Mouse (Mus musculus) MEL (cell line): Measurements from ENCODE around the gene Ctdspl.

Experiments
- CTCF ChIP-seq, 3 experiments: IDR thresholded peaks in 2 of 3; conservative IDR thresholded peaks in 1 of 3; 2 replicates each; pipeline ENCODE4 v1.5.1; 2011 to 2012; ENCODE audit warnings: low read length in 3 of 3, low read depth in 2 of 3, mild to moderate bottlenecking in 2 of 3, improper control_type of control experiment in 1 of 3, inconsistent platforms in 1 of 3, mixed read lengths in 1 of 3, moderate library complexity in 1 of 3; ENCODE audit not compliant: control insufficient read depth in 1 of 3, insufficient read depth in 1 of 3, poor library complexity in 1 of 3, severe bottlenecking in 1 of 3
- E2F4 ChIP-seq: IDR thresholded peaks from 2 replicates; pipeline ENCODE4 v1.6.1; 2011; ENCODE audit warnings: low read depth, low read length, improper control_type of control experiment, borderline replicate concordance
- ETS1 ChIP-seq: IDR thresholded peaks from 2 replicates; pipeline ENCODE4 v1.6.1; 2012; ENCODE audit warnings: low read depth, mild to moderate bottlenecking, inconsistent platforms, low read length, improper control_type of control experiment, moderate library complexity
- GATA1 ChIP-seq: IDR thresholded peaks from 2 replicates; pipeline ENCODE4 v1.6.1; 2011; ENCODE audit warnings: low read depth, low read length, improper control_type of control experiment
- HCFC1 ChIP-seq: IDR thresholded peaks from 2 replicates; pipeline ENCODE4 v1.6.1; 2012; ENCODE audit warnings: low read depth, mild to moderate bottlenecking, inconsistent platforms, low read length, improper control_type of control experiment, moderate library complexity
- MEF2A ChIP-seq: IDR thresholded peaks from 2 replicates; pipeline ENCODE4 v1.6.1; 2014; ENCODE audit warnings: low read depth, mild to moderate bottlenecking, inconsistent platforms, low read length, improper control_type of control experiment; ENCODE audit not compliant: poor library complexity, insufficient replicate concordance, severe bottlenecking; ENCODE audit errors: extremely low read depth
- MYC ChIP-seq: IDR thresholded peaks from 2 replicates; pipeline ENCODE4 v1.6.1; 2011; ENCODE audit warnings: low read depth, mild to moderate bottlenecking, low read length, improper control_type of control experiment, moderate library complexity
- NRF1 ChIP-seq: IDR thresholded peaks from 2 replicates; pipeline ENCODE4 v1.6.1; 2014; ENCODE audit warnings: low read depth, mild to moderate bottlenecking, inconsistent platforms, low read length, improper control_type of control experiment, moderate library complexity; ENCODE audit not compliant: poor library complexity, insufficient read depth, severe bottlenecking
- POLR2A ChIP-seq, 2 experiments: IDR thresholded peaks; 2 replicates each; pipeline ENCODE4 v1.6.1; 2011 to 2012; ENCODE audit warnings: low read length in 2 of 2, mild to moderate bottlenecking in 2 of 2, control low read depth in 1 of 2, improper control_type of control experiment in 1 of 2, low read depth in 1 of 2, moderate library complexity in 1 of 2; ENCODE audit not compliant: control insufficient read depth in 1 of 2, insufficient read depth in 1 of 2, poor library complexity in 1 of 2
- TCF12 ChIP-seq: IDR thresholded peaks from 2 replicates; pipeline ENCODE4 v1.6.1; 2014; ENCODE audit warnings: low read depth, mild to moderate bottlenecking, inconsistent platforms, low read length, improper control_type of control experiment, moderate library complexity
- USF2 ChIP-seq, 2 experiments: IDR thresholded peaks; 2 replicates each; pipeline ENCODE4 v1.6.1; 2011 to 2012; ENCODE audit warnings: improper control_type of control experiment in 2 of 2, low read length in 2 of 2, borderline replicate concordance in 1 of 2, inconsistent platforms in 1 of 2, low read depth in 1 of 2, mild to moderate bottlenecking in 1 of 2; ENCODE audit not compliant: insufficient read depth in 1 of 2

DNA sequence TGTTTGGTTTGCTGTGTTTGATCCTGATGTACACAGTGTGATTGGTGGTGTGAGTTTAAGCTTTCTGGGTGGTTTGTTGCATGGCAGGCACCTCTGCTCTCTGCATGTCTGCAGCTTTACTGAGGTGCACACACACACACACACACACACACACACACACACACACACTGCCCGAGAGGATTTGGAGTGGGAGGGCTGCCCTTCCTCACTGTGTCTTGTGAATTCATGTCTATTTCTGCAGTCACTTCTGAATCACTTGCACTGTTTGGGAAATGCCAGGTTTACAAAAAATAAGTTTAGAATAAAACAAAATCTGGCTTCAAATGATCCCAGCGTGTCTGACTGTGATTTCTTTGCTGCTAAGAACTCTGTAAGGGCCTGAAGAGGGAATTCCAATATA, 25.6 kb upstream of the Ctdspl start:
- TF ChIP-seq GATA1, result no peak
- no peak for TF ChIP-seq MEF2A
- no peak for TF ChIP-seq CTCF (IDR thresholded peaks at IDR 0.05 in 2 of 3, conservative IDR thresholded peaks at IDR 0.05 in 1 of 3; ENCODE audit: control insufficient read depth in 1 of 3, insufficient read depth in 1 of 3, low read depth in 2 of 3, low read length in 3 of 3, poor library complexity in 1 of 3, severe bottlenecking in 1 of 3)
- TF ChIP-seq POLR2A (IDR thresholded peaks at IDR 0.05; ENCODE audit: control insufficient read depth in 1 of 2, insufficient read depth in 1 of 2, low read depth in 1 of 2, low read length in 2 of 2, poor library complexity in 1 of 2), result no peak
- no peak for TF ChIP-seq NRF1
- TF ChIP-seq TCF12, result no peak
- no peak for TF ChIP-seq USF2 (IDR thresholded peaks at IDR 0.05; ENCODE audit: borderline replicate concordance in 1 of 2, insufficient read depth in 1 of 2, low read depth in 1 of 2, low read length in 2 of 2)
- no peak for TF ChIP-seq E2F4
- TF ChIP-seq ETS1, result no peak
- TF ChIP-seq MYC, result no peak
- no peak for TF ChIP-seq HCFC1
